In genomic region chr11:52255077-52255476, GRCm38 (mm10) we compare ENCODE assay signal across 20 mouse cellular contexts. TPM values are rescaled to one million over a fixed set of nuclear protein-coding genes. Genes with fewer than 3 reads are reported as not detected.
"Had no signal": no experiment of that assay in that cellular context is flagged by ENCODE, and none has a peak within 500 bp of the region (broad histone marks: within the 10 kb centered on the region; RNA-seq: fewer than 3 reads in every experiment).

No protein-coding gene starts in this region.

- DNase-seq: kidney, adult 2 months; kidney, postnatal 14 days; liver; lung, adult 2 months; lung, postnatal 36 days; retina, postnatal 1 day had no signal

RNA-seq across cellular contexts. Expression of gene Olfr1371, which starts 41.3 kb away (rescaled TPM):
- total RNA-seq: layer of hippocampus, postnatal 25 days; left cerebral cortex, adult 2 months; left cerebral cortex, postnatal 25 days; megakaryocyte progenitor cell, adult 5-6 weeks; neutrophil, adult 5-6 weeks had no signal
- polyA plus RNA-seq: intestine, embryonic 16.5 days; kidney, adult 2 months; kidney, embryonic 15.5 days; large intestine, adult 2 months; limb, embryonic 12.5 days; liver, embryonic 14.5 days; lung, adult 2 months; lung, postnatal 0 days; midbrain, embryonic 13.5 days; neural tube, embryonic 12.5 days; stomach, postnatal 0 days had no signal
